Mouse (Mus musculus) heart, embryonic 10.5 days (tissue): ENCODE results near the gene Vsig10l. TPM values are rescaled to one million over a fixed set of nuclear protein-coding genes. Genes with fewer than 3 reads are reported as not detected.

Source experiments
- DNase-seq: peaks from one replicate; pipeline ENCODE4 v3.0.0-alpha.2; 2017; ENCODE audit warnings: low spot score
- H3K27ac ChIP-seq: fragments of 300-500 bp; sonication (generic); 2 replicates; pipeline ENCODE4 v1.5.1; 2016; ENCODE audit warnings: mild to moderate bottlenecking
- H3K27me3 ChIP-seq: fragments of 300-500 bp; sonication (generic); 2 replicates; pipeline ENCODE4 v1.6.1; 2016; ENCODE audit warnings: mild to moderate bottlenecking; ENCODE audit not compliant: poor library complexity, insufficient read depth, severe bottlenecking
- H3K36me3 ChIP-seq: fragments of 300-500 bp; sonication (generic); 2 replicates; pipeline ENCODE4 v1.6.1; 2016; ENCODE audit warnings: mild to moderate bottlenecking, moderate library complexity
- H3K4me1 ChIP-seq: fragments of 300-500 bp; sonication (generic); 2 replicates; pipeline ENCODE4 v1.6.1; 2016; ENCODE audit warnings: mild to moderate bottlenecking
- H3K4me3 ChIP-seq: fragments of 300-500 bp; sonication (generic); 2 replicates; pipeline ENCODE4 v1.5.1; 2016; ENCODE audit warnings: mild to moderate bottlenecking, moderate library complexity
- H3K9me3 ChIP-seq: fragments of 300-500 bp; sonication (generic); 2 replicates; pipeline ENCODE4 v1.6.1; 2016; ENCODE audit warnings: mild to moderate bottlenecking, moderate library complexity
- WGBS: fragments of 180-500 bp; shearing (Covaris S2); methylation state at CpG from one replicate; pipeline ENCODE4 v1.1.7; 2016; 5-methylcytosine and 5-hydroxymethylcytosine counted together
- microRNA-seq: library from miRNA; unstranded; fragments of <30 nt; microRNA quantifications from one replicate; pipeline ENCODE4, GENCODE M21; 2017
- polyA plus RNA-seq: library from polyadenylated mRNA; unstranded; fragments of >200 nt; fragmentation: Nextera tagmentation; extraction: Ambion mirVana; gene quantifications from 2 replicates; pipeline ENCODE4 v1.2.1, GENCODE M21; 2016

The Vsig10l gene
- polyA plus RNA-seq, 1 experiment from 2014 or later = 1.5 TPM

DNA sequence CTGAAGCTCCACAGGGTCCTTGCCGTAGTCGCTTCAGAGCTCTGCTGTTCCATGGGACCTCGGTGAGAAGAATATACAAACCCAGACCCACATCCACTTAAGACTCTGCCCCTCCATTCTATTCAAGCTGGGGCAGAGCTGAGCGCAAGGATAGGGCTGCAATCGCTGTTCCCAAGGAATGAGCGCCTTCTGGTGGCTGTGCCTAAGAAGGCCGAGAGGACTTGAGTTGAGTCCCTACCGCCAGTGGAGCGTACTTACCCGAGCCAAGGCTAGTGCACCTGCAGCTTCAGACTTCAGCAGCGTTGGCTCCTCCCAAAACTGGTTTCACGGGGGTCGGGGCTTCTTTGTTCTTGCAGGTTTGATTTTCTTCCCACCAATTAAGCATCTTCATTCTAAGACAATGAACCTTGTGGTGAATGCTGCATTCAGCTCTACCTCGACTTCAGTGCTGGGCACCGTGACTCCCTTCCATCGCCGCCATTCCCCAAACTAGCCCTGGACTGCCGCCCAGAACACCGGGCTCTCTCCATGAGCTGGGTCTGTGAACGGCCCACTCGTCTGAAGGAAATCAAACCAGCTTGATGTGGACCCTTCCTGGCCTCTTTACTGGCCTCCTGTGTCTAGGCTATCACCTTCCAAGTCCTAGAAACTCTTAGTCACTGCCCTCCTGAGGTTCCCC is 32.5 kb downstream of the Vsig10l start:
- no peak overlapping the region for H3K4me3 ChIP-seq
- H3K36me3 ChIP-seq = no peaks in the 10 kb centered on the region
- peaks cover 9% of the 10 kb centered on the region; the same call in 1 of the 2 replicates for H3K9me3 ChIP-seq
- H3K27me3 ChIP-seq = peaks cover 47% of the 10 kb centered on the region
- no peak overlapping the region for H3K27ac ChIP-seq
- no peaks in the 10 kb centered on the region for H3K4me1 ChIP-seq
- DNase-seq = no peak
- WGBS = 20% methylated on average over 21 of the region's 21 CpGs

DNA sequence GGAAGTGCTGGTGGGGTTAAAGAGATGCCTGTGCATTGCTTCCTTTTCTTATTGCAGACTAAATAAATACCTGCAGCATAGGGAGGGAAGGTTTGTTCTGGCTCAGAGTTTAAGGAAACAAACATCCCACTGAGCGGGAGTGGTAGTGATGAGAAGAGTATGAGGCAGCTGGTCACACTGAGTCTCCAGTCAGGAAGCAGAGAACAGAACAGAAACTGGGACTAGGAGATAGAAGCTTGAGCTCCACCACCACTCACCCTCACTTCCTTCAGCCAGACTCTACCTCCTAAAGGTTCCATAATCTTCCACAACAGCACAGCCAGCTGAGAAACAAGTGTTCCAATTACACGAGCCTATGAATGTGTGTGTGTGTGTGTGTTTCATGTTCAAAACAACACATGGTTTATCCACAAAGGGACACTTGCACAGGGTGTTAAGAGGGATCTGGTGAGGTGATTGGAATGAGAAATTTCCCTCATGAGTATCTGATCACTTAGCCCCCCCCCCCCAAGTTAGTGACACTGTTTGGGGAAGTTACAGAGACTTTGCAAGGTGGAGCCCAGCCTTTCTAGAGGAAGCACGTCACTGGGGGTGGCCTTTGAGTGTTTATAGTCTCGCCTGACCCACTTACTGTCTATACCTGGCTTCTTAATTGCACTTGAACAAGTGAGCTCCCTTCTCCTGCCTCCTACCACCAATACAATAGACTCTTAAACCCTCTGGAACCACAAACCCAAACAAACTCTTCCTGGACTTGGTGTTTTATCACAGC is 48.9 kb downstream of the Vsig10l start:
- Histone ChIP-seq H3K9me3 (no peaks in the 10 kb centered on the region), H3K27ac (no peak overlapping the region), H3K4me1 (no peaks in the 10 kb centered on the region), H3K27me3 (no peaks in the 10 kb centered on the region), H3K36me3 (no peaks in the 10 kb centered on the region), H3K4me3 (no peak overlapping the region)
- 59% methylated on average over 4 of the region's 4 CpGs for WGBS
- peak; percentile 33 for DNase-seq

DNA sequence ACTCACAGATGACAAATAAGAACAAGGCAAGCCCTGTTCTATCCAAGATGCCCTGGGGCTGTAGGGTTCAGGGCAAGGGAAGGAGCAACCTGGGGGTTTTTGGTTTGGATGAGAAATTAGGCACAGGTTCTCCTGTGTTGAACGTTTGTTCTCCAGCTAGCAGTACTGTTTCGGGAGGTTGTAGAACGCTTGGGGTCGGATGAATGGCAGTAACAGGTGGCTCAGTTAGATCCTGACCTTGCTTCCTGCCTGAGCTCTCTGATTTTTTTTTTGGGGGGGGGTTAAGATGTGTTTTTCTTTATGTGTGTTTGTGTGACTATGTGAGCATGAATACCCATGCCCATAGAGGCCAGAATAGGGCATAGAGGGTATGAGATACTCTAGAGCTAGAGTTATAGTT is 49.6 kb downstream of the Vsig10l start:
- Histone ChIP-seq H3K36me3 (no peaks in the 10 kb centered on the region), H3K4me3 (no peak overlapping the region), H3K27ac (no peak overlapping the region), H3K9me3 (no peaks in the 10 kb centered on the region), H3K4me1 (no peaks in the 10 kb centered on the region), H3K27me3 (no peaks in the 10 kb centered on the region)
- peak; percentile 14 for DNase-seq
- WGBS = 79% methylated on average over 4 of the region's 4 CpGs

DNA sequence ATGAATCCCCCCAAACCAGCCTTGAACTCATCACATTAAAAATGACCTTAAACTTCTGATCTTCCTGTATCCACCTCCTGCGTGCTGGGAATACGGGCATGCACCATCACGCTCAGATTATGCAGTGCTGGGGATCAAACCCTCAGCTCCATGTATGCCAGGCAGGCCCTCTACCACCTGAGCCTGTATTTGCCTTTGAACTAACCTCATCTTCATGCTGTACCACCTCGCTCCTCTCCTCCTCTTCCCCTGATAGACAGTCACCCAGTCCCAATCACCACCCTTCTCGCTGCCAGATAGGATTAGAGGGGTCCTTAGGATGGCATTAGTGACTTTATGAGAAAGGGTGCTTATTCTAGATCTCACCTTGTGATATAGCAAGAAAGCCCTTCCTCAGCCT is 52.1 kb downstream of the Vsig10l start:
- no peaks in the 10 kb centered on the region for H3K36me3 ChIP-seq
- 80% methylated on average over 5 of the region's 5 CpGs for WGBS
- no peaks in the 10 kb centered on the region for H3K4me1 ChIP-seq
- H3K27me3 ChIP-seq = no peaks in the 10 kb centered on the region
- no peak overlapping the region for H3K4me3 ChIP-seq
- H3K9me3 ChIP-seq = no peaks in the 10 kb centered on the region
- DNase-seq = peak; percentile 64
- no peak overlapping the region for H3K27ac ChIP-seq

DNA sequence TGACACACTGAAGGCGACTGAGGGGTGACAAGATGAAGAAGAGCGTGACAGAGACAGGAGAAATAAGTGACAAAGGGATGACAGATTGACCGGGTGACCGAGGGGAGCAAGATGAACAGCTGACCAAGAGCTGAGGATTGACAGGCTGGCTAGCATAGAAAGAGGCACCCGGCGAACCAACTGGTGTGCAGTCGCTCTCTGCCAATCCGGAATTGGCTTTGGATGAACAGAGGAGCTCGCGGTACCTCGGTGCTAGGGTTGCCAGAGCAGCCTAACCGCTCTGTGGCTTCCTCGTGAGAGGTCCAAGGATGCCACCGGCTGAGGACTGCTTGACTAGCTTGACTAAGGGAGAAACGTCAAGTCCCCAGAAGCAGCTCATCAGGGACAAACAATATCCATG is 55.4 kb downstream of the Vsig10l start:
- H3K27ac ChIP-seq = no peak overlapping the region
- no peaks in the 10 kb centered on the region for H3K9me3 ChIP-seq
- H3K27me3 ChIP-seq = no peaks in the 10 kb centered on the region
- H3K4me3 ChIP-seq = no peak overlapping the region
- DNase-seq = peak; percentile 64
- no peaks in the 10 kb centered on the region for H3K36me3 ChIP-seq
- H3K4me1 ChIP-seq = no peaks in the 10 kb centered on the region
- WGBS = 80% methylated on average over 15 of the region's 15 CpGs

Small RNA genes lying within 50 kb of the gene (microRNA-seq; reads per million reads assigned to microRNA genes)
- gene Mir7051 = 3.0 reads per million, percentile 5 among the genes with 10 or more reads in this experiment

Other genes with a start within 250 kb of the Vsig10l start
- 9.1 and 9.5 TPM in 2 replicates for gene Zfp715, start 149.9 kb upstream of the Vsig10l start, polyA plus RNA-seq
- 0.09 and 0.51 TPM in 2 replicates for gene Siglecf, start 111.8 kb upstream of the Vsig10l start, polyA plus RNA-seq
- not detected in 2 replicates for gene Siglecg, start 54.9 kb upstream of the Vsig10l start, polyA plus RNA-seq
- gene Lim2, start 35.5 kb upstream of the Vsig10l start, polyA plus RNA-seq = not detected in 2 replicates
- not detected in 2 replicates for gene Nkg7, start 26.1 kb upstream of the Vsig10l start, polyA plus RNA-seq
- gene Cldnd2, start 22.4 kb upstream of the Vsig10l start, polyA plus RNA-seq = not detected in 2 replicates
- gene Etfb, start 19.1 kb upstream of the Vsig10l start, polyA plus RNA-seq = 505 and 580 TPM in 2 replicates
- not detected in 2 replicates for gene Gm45233, start 19.0 kb upstream of the Vsig10l start, polyA plus RNA-seq
- gene Iglon5, start 26.9 kb downstream of the Vsig10l start, polyA plus RNA-seq = 0.20 TPM in 1 of 2 replicates, not detected in the other
- not detected in 2 replicates for gene 4931406B18Rik, start 42.8 kb downstream of the Vsig10l start, polyA plus RNA-seq
- 0.34 and 0.37 TPM in 2 replicates for gene Cd33, start 81.3 kb downstream of the Vsig10l start, polyA plus RNA-seq
- 1.4 and 2.1 TPM in 2 replicates for gene Zfp658, start 99.1 kb downstream of the Vsig10l start, polyA plus RNA-seq
- 9.7 and 10.0 TPM in 2 replicates for gene Zfp719, start 116.5 kb downstream of the Vsig10l start, polyA plus RNA-seq
- gene Zfp819, start 144.0 kb downstream of the Vsig10l start, polyA plus RNA-seq = 0.06 and 0.21 TPM in 2 replicates
- not detected in 2 replicates for gene Ceacam18, start 171.6 kb downstream of the Vsig10l start, polyA plus RNA-seq
- 0.70 TPM in 1 of 2 replicates, not detected in the other for gene Siglece, start 197.0 kb downstream of the Vsig10l start, polyA plus RNA-seq
- gene Ctu1, start 208.9 kb downstream of the Vsig10l start, polyA plus RNA-seq = 9.0 and 12.0 TPM in 2 replicates
- gene Klk14, start 227.3 kb downstream of the Vsig10l start, polyA plus RNA-seq = not detected in 2 replicates
- 0.67 and 0.78 TPM in 2 replicates for gene Klk13, start 249.4 kb downstream of the Vsig10l start, polyA plus RNA-seq